Mouse (Mus musculus) CH12.LX (cell line): ENCODE data around the gene Olfr51.

Experiments used
- CHD2 ChIP-seq: IDR thresholded peaks from 2 replicates; pipeline ENCODE4 v1.6.1; 2011; ENCODE audit warnings: low read length, improper control_type of control experiment
- CTCF ChIP-seq, 2 experiments: IDR thresholded peaks in 1 of 2; conservative IDR thresholded peaks in 1 of 2; 2 replicates each; pipeline ENCODE4 v1.5.1; 2011 to 2012; ENCODE audit warnings: low read depth in 2 of 2, low read length in 2 of 2, improper control_type of control experiment in 1 of 2, inconsistent platforms in 1 of 2, mild to moderate bottlenecking in 1 of 2, moderate library complexity in 1 of 2
- E2F4 ChIP-seq: IDR thresholded peaks from 2 replicates; pipeline ENCODE4 v1.6.1; 2011; ENCODE audit warnings: low read depth, low read length, improper control_type of control experiment; ENCODE audit not compliant: insufficient replicate concordance
- EP300 ChIP-seq: IDR thresholded peaks from 2 replicates; pipeline ENCODE4 v1.6.1; 2011; ENCODE audit warnings: low read length, improper control_type of control experiment
- GABPA ChIP-seq: IDR thresholded peaks from 2 replicates; pipeline ENCODE4 v1.6.1; 2012; ENCODE audit warnings: low read depth, low read length, improper control_type of control experiment, inconsistent platforms; ENCODE audit not compliant: insufficient replicate concordance
- MAZ ChIP-seq: IDR thresholded peaks from 2 replicates; pipeline ENCODE4 v1.6.1; 2012; ENCODE audit warnings: low read depth, mild to moderate bottlenecking, inconsistent platforms, low read length, improper control_type of control experiment, moderate library complexity
- MYC ChIP-seq: IDR thresholded peaks from 2 replicates; pipeline ENCODE4 v1.6.1; 2011; ENCODE audit warnings: low read depth, mild to moderate bottlenecking, improper control_type of control experiment, low read length
- POLR2A ChIP-seq: IDR thresholded peaks from 2 replicates; pipeline ENCODE4 v1.6.1; 2011; ENCODE audit warnings: low read depth, mild to moderate bottlenecking, improper control_type of control experiment, low read length
- RAD21 ChIP-seq: IDR thresholded peaks from 2 replicates; pipeline ENCODE4 v1.6.1; 2011; ENCODE audit warnings: low read depth, mild to moderate bottlenecking, low read length, improper control_type of control experiment, moderate library complexity

DNA sequence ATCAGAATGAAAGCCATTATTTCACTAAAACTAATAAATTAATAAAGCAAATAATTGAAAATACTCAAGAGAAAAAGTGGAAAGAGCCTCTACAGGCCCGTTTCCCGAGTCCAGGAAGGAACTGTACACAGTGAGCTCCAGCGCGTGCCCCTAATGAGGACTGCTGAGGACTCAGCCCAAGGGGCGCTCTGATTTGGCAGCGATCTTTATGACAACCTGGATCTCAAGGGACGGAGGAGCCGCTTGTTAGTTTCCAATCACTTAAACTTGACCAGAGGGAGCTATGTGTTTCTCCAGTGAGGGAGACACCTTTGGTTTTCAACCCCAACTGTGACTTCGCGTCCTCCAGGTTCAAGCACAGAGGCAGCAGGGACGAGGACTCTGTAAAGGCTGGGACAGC, 37.2 kb upstream of the Olfr51 start, which contains the start of gene Olfr1378:
- TF ChIP-seq CHD2, result no peak
- no peak for TF ChIP-seq GABPA
- no peak for TF ChIP-seq MYC
- no peak for TF ChIP-seq MAZ
- TF ChIP-seq RAD21, result no peak
- no peak for TF ChIP-seq E2F4
- TF ChIP-seq POLR2A, result no peak
- TF ChIP-seq CTCF (conservative IDR thresholded peaks at IDR 0.05 in 1 of 2, IDR thresholded peaks at IDR 0.05 in 1 of 2; ENCODE audit: low read depth in 2 of 2, low read length in 2 of 2), result no peak
- TF ChIP-seq EP300, result no peak
